Mouse (Mus musculus): ENCODE data around the gene Ehd1. TPM values are rescaled to one million over a fixed set of nuclear protein-coding genes. Genes with fewer than 3 reads are reported as not detected.

Gene Ehd1
- polyA plus RNA-seq, 1 experiment from 2014 or later: 85.4 TPM

- H3K4me2 ChIP-seq: no peak overlapping the region
- no peaks in the 10 kb centered on the region for H3K9me3 ChIP-seq (replicated peaks)
- H3K4me3 ChIP-seq: no peak overlapping the region
- ATAC-seq: no peak
- peaks cover 93% of the 10 kb centered on the region for H3K36me3 ChIP-seq
- H3K4me1 ChIP-seq: peaks cover 83% of the 10 kb centered on the region
- H3K27ac ChIP-seq: 0 out of 2 replicates have a peak overlapping the region, but pooled peaks have one; percentile 53
- no peaks in the 10 kb centered on the region for H3K27me3 ChIP-seq (replicated peaks)
- 88% methylated on average over 17 of the region's 17 CpGs for WGBS (ENCODE audit: insufficient replicate concordance)
- no peak overlapping the region for H3K9ac ChIP-seq
These were observed 17.8 kb downstream of the Ehd1 start for GRCm38 (mm10) chr19:6294301-6294700.

DNA sequence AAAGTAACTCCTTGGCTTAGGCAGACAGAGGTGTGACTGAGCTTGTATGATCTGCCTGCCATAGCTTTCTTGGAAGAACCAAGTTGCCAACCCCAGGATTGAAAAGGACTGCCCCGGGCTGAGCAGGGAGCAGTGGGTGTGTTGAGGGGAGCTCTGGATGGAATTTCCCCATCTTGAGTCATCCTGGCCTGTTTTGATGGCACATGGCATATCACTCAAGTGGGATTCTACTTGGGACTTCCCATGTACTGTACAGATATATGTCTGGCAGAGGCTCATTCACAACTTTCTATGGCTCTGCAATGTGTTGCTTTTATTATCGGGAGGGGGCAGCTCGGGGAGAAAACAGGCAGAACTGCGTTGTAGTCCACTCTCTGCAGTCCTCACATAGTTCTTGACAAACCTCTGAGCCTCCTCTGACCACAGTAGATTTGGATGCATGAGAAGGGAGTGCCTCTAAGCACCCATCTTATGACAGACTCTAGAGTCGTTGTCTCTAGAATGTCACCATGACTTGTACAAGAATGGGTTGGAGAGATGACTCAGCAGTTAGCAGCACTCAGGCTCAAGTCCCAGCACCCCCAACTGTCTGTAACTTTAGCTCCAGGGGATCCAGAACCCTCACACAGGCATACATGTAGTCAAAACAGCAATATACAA is 20.2 kb downstream of the Ehd1 start:
- Histone ChIP-seq H3K9ac (peak overlapping the region; percentile 61), H3K27ac (peak overlapping the region; percentile 95), H3K27me3 (replicated peaks) (no peaks in the 10 kb centered on the region), H3K4me1 (peaks cover 83% of the 10 kb centered on the region), H3K4me3 (no peak overlapping the region), H3K4me2 (peak overlapping the region; percentile 61), H3K9me3 (replicated peaks) (no peaks in the 10 kb centered on the region), H3K36me3 (peaks cover 92% of the 10 kb centered on the region)
- peak; percentile 58 for ATAC-seq
- 69% methylated on average over 5 of the region's 5 CpGs for WGBS (ENCODE audit: insufficient replicate concordance)

GRCm38 (mm10) chr19:6297641-6298040 is 21.1 kb downstream of the Ehd1 start:
- Histone ChIP-seq H3K9ac (peak overlapping the region; percentile 61), H3K4me3 (0 out of 2 replicates have a peak overlapping the region, but pooled peaks have one; percentile 2), H3K27me3 (replicated peaks) (no peaks in the 10 kb centered on the region), H3K9me3 (replicated peaks) (no peaks in the 10 kb centered on the region), H3K27ac (peak overlapping the region; percentile 95), H3K4me1 (peaks cover 83% of the 10 kb centered on the region), H3K4me2 (peak overlapping the region; percentile 61), H3K36me3 (peaks cover 84% of the 10 kb centered on the region)
- WGBS (ENCODE audit: insufficient replicate concordance): 48% methylated on average over 9 of the region's 9 CpGs
- ATAC-seq: peak; percentile 78

- H3K4me1 ChIP-seq: peaks cover 94% of the 10 kb centered on the region
- H3K9ac ChIP-seq: peak overlapping the region; percentile 68
- H3K36me3 ChIP-seq: peaks cover 72% of the 10 kb centered on the region
- no peaks in the 10 kb centered on the region for H3K27me3 ChIP-seq (replicated peaks)
- H3K9me3 ChIP-seq (replicated peaks): no peaks in the 10 kb centered on the region
- peak overlapping the region; percentile 61 for H3K4me2 ChIP-seq
- peak overlapping the region; percentile 95 for H3K27ac ChIP-seq
- 65% methylated on average over 4 of the region's 4 CpGs for WGBS (ENCODE audit: insufficient replicate concordance)
- no peak for ATAC-seq
- 0 out of 2 replicates have a peak overlapping the region, but pooled peaks have one; percentile 2 for H3K4me3 ChIP-seq
These were observed 22.5 kb downstream of the Ehd1 start for GRCm38 (mm10) chr19:6299003-6299402.

- Histone ChIP-seq H3K9ac (peak overlapping the region; percentile 68), H3K4me3 (peak overlapping the region; percentile 26; the same call in 1 of the 2 replicates), H3K27ac (peak overlapping the region; percentile 95), H3K9me3 (replicated peaks) (no peaks in the 10 kb centered on the region), H3K4me1 (peaks cover 98% of the 10 kb centered on the region), H3K36me3 (peaks cover 66% of the 10 kb centered on the region), H3K27me3 (replicated peaks) (no peaks in the 10 kb centered on the region), H3K4me2 (peak overlapping the region; percentile 61)
- ATAC-seq: no peak
- 48% methylated on average over 7 of the region's 7 CpGs for WGBS (ENCODE audit: insufficient replicate concordance)
These were observed 23.1 kb downstream of the Ehd1 start for GRCm38 (mm10) chr19:6299450-6300267.

DNA sequence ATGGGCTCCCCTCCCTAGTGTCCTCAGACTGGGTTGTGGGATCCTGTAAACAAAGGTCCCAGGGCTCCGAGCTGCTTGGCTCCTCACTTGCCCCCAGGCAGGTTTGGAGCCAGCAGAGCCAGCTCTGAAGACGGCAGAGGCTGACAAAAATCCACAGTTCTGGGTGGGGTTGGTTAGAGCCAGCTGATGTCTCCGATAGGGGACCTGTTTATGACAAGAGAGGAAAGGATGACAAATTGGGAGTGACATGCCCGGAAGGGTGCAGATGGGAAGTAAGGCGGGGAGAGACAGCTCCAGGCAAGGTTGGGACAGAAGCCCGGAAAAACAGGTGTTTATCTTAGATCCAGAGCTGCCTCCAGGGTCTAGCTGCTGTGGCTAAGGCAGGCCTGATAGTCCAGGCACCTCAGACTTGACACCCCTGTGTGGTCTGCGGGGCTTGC is 23.9 kb downstream of the Ehd1 start:
- 22% methylated on average over 7 of the region's 7 CpGs for WGBS (ENCODE audit: insufficient replicate concordance)
- peak overlapping the region; percentile 68 for H3K9ac ChIP-seq
- peak; percentile 80 for ATAC-seq

GRCm38 (mm10) chr19:6302114-6302513 is 25.6 kb downstream of the Ehd1 start:
- H3K4me1 ChIP-seq: peaks cover 92% of the 10 kb centered on the region
- H3K4me2 ChIP-seq: peak overlapping the region; percentile 20
- ATAC-seq: no peak
- no peaks in the 10 kb centered on the region for H3K9me3 ChIP-seq (replicated peaks)
- peak overlapping the region; percentile 36; the same call in 1 of the 2 replicates for H3K9ac ChIP-seq
- 57% methylated on average over 5 of the region's 5 CpGs for WGBS (ENCODE audit: insufficient replicate concordance)
- H3K27ac ChIP-seq: peak overlapping the region; percentile 95
- H3K27me3 ChIP-seq (replicated peaks): no peaks in the 10 kb centered on the region
- no peak overlapping the region for H3K4me3 ChIP-seq
- H3K36me3 ChIP-seq: peaks cover 41% of the 10 kb centered on the region

More for the DNA sequence above, 23.9 kb downstream of the Ehd1 start:
- Histone ChIP-seq H3K9me3 (replicated peaks) (no peaks in the 10 kb centered on the region), H3K4me1 (peaks cover 97% of the 10 kb centered on the region), H3K4me2 (peak overlapping the region; percentile 61), H3K36me3 (peaks cover 58% of the 10 kb centered on the region), H3K4me3 (peak overlapping the region; percentile 26), H3K27ac (peak overlapping the region; percentile 95), H3K27me3 (replicated peaks) (no peaks in the 10 kb centered on the region)

DNA sequence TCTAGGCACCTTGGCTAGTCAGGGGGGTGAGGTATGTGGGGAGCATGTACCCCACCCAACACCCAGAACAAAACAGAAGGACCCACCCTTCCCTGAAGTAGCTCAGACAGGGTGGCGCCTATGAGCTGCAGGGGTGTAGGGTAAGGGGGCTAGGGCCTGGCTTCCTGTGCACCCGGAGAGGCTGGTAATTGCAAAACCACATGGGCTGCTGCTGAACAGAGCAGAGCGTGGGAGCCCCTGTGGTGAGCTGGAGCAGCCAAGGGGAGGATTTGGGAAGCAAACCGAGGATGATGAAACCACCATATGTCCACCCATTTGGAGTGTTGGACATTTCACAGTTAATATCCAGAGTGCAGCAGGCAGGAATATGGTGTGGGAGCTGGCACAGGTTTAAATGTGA is 26.0 kb downstream of the Ehd1 start:
- H3K4me1 ChIP-seq: peaks cover 92% of the 10 kb centered on the region

DNA sequence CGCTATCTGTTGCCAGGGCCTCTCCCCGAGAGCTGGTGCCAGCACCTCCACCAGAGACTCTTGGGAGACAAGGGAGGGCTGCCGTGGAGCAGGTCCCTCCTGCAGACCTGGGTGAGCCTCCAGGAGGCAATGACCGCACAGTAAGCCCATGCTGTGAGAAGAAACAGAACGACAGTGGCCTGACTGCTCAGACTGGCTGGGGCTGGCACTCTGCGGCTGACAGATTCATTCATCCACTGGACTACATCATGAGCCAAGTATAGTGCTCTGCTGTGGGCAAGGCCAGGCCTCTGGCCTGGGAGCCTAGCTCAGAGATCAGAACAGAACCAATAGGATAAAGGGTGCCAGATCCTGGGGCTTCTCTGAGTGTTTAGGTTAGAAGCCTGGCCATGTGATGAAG is 27.3 kb downstream of the Ehd1 start:
- H3K36me3 ChIP-seq: peaks cover 24% of the 10 kb centered on the region
- H3K27me3 ChIP-seq (replicated peaks): no peaks in the 10 kb centered on the region
- no peaks in the 10 kb centered on the region for H3K9me3 ChIP-seq (replicated peaks)
- H3K4me2 ChIP-seq: no peak overlapping the region
- peak overlapping the region; percentile 95 for H3K27ac ChIP-seq
- H3K4me1 ChIP-seq: peaks cover 91% of the 10 kb centered on the region
- ATAC-seq: no peak
- WGBS (ENCODE audit: insufficient replicate concordance): 68% methylated on average over 6 of the region's 6 CpGs
- no peak overlapping the region for H3K4me3 ChIP-seq
- H3K9ac ChIP-seq: 0 out of 2 replicates have a peak overlapping the region, but pooled peaks have one; percentile 34

More for the DNA sequence above, 26.0 kb downstream of the Ehd1 start:
- H3K27ac ChIP-seq: peak overlapping the region; percentile 95
- ATAC-seq: no peak
- H3K27me3 ChIP-seq (replicated peaks): no peaks in the 10 kb centered on the region
- H3K4me2 ChIP-seq: peak overlapping the region; percentile 20
- peaks cover 37% of the 10 kb centered on the region for H3K36me3 ChIP-seq
- peak overlapping the region; percentile 36 for H3K9ac ChIP-seq
- 10% methylated on average over 4 of the region's 4 CpGs for WGBS (ENCODE audit: insufficient replicate concordance)
- H3K4me3 ChIP-seq: no peak overlapping the region
- H3K9me3 ChIP-seq (replicated peaks): no peaks in the 10 kb centered on the region

GRCm38 (mm10) chr19:6304787-6305516 is 28.4 kb downstream of the Ehd1 start:
- H3K36me3 ChIP-seq: peaks cover 13% of the 10 kb centered on the region; the same call in 1 of the 2 replicates
- no peak overlapping the region for H3K9ac ChIP-seq
- no peak overlapping the region for H3K4me2 ChIP-seq
- peak; percentile 31; the same call in 1 of the 2 replicates for ATAC-seq
- peaks cover 80% of the 10 kb centered on the region for H3K4me1 ChIP-seq
- no peak overlapping the region for H3K4me3 ChIP-seq
- no peaks in the 10 kb centered on the region for H3K9me3 ChIP-seq (replicated peaks)
- 22% methylated on average over 5 of the region's 5 CpGs for WGBS (ENCODE audit: insufficient replicate concordance)
- H3K27me3 ChIP-seq (replicated peaks): no peaks in the 10 kb centered on the region
- H3K27ac ChIP-seq: peak overlapping the region; percentile 85; the same call in 1 of the 2 replicates

DNA sequence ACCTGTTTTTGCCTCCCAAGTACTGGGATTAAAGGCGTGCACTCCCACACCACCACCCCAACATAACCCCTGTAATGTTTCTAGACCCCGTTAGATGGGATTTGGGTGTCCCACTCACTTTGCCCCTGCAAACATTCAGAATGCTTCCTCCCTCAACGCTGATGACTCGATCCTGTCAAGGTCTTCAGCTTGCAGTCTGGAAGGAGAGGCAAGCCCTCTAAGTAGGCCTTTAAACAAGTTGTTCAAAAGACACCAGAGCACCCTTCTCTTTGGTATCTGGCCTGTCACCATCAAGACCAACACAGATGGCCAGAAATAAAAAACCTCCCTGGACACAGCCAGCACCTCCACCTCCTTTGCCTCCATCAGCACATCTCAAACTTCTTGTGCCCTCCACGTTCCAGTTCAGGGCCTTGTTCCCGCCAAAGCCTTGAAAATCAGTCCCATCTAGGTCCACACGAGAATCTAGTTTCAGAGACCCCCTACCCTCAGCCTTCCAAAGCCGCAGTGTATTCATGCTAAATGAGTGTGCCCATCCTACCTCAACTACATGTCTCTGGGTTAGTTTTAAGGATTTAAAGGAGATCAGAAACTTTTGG is 29.1 kb downstream of the Ehd1 start:
- peaks cover 10% of the 10 kb centered on the region; the same call in 1 of the 2 replicates for H3K36me3 ChIP-seq
- H3K27ac ChIP-seq: peak overlapping the region; percentile 85
- peak overlapping the region; percentile 88 for H3K9ac ChIP-seq
- peaks cover 73% of the 10 kb centered on the region for H3K4me1 ChIP-seq
- ATAC-seq: no peak
- no peaks in the 10 kb centered on the region for H3K9me3 ChIP-seq (replicated peaks)
- peak overlapping the region; percentile 80 for H3K4me3 ChIP-seq
- 53% methylated on average over 8 of the region's 8 CpGs for WGBS (ENCODE audit: insufficient replicate concordance)
- no peaks in the 10 kb centered on the region for H3K27me3 ChIP-seq (replicated peaks)
- peak overlapping the region; percentile 99 for H3K4me2 ChIP-seq
